Mouse (Mus musculus): ENCODE measurements around the gene Dmrtb1. TPM values are rescaled to one million over a fixed set of nuclear protein-coding genes. Genes with fewer than 3 reads are reported as not detected.

The Dmrtb1 gene
- total RNA-seq, 1 experiment = 1.7 TPM

GRCm38 (mm10) chr4:107628226-107628625 lies 55.8 kb downstream of the Dmrtb1 start:
- Histone ChIP-seq H3K36me3 (ENCODE audit: control insufficient read depth, insufficient read depth, low read length, poor library complexity, severe bottlenecking) (no peaks in the 10 kb centered on the region), H3K4me1 (ENCODE audit: control insufficient read depth in 2 of 2, insufficient read depth in 2 of 2, low read length in 2 of 2, poor library complexity in 1 of 2) (no peaks in the 10 kb centered on the region), H3K4me3 (ENCODE audit: insufficient read depth in 1 of 2, low read depth in 1 of 2, low read length in 2 of 2, poor library complexity in 1 of 2, severe bottlenecking in 1 of 2) (no peak overlapping the region), H3K9me3 (ENCODE audit: control insufficient read depth, insufficient read depth, low read depth, low read length) (no peaks in the 10 kb centered on the region), H3K9ac (ENCODE audit: insufficient read depth, low read depth, low read length, poor library complexity, severe bottlenecking) (no peak overlapping the region), H3K27ac (ENCODE audit: insufficient read depth, low read depth, low read length, poor library complexity, severe bottlenecking) (no peak overlapping the region)
- no peak for TF ChIP-seq ZNF384 (IDR thresholded peaks at IDR 0.05; ENCODE audit: low read depth, low read length)
- no peak for TF ChIP-seq HCFC1 (IDR thresholded peaks at IDR 0.05; ENCODE audit: borderline replicate concordance, insufficient read depth, low read length)
- no peak for TF ChIP-seq CHD2 (IDR thresholded peaks at IDR 0.05; ENCODE audit: low read depth, low read length)
- no peak for TF ChIP-seq MAFK (IDR thresholded peaks at IDR 0.05; ENCODE audit: insufficient read depth, low read depth, low read length)
- TF ChIP-seq ZC3H11A (IDR thresholded peaks at IDR 0.05; ENCODE audit: borderline replicate concordance, low read depth, low read length) = no peak
- in situ Hi-C loops (cut with MboI; ENCODE audit: low sequenced_read_pairs in 2 of 2, unreplicated experiment in 2 of 2) = no loop called here
- no peak for DNase-seq (ENCODE audit: low read depth, low spot score)

Other genes with a start within 250 kb of the Dmrtb1 start
- 0.98 and 1.7 TPM in 2 replicates for gene Glis1, start 249.6 kb downstream of the Dmrtb1 start, total RNA-seq (2012; rRNA removed)
- 8.3 and 13.5 TPM in 2 replicates for gene Lrp8, start 118.0 kb upstream of the Dmrtb1 start, total RNA-seq (2012; rRNA removed)
- 115 and 192 TPM in 2 replicates for gene Magoh, start 195.5 kb upstream of the Dmrtb1 start, total RNA-seq (2012; rRNA removed)
- 59.2 and 60.7 TPM in 2 replicates for gene 0610037L13Rik, start 205.6 kb upstream of the Dmrtb1 start, total RNA-seq (2012; rRNA removed)
- 7.9 and 11.0 TPM in 2 replicates for gene Cpt2, start 239.4 kb upstream of the Dmrtb1 start, total RNA-seq (2012; rRNA removed)

Data from ES-E14 (cell line).